Mouse (Mus musculus) limb, embryonic 15.5 days (tissue): ENCODE data around the gene Gpatch2l. TPM values are rescaled to one million over a fixed set of nuclear protein-coding genes. Genes with fewer than 3 reads are reported as not detected.
A peak's percentile ranks its signal among the peaks of the same experiment; 100 is the strongest.

Experiments used
- ATAC-seq: fragments of 200-750 bp; cut with Nextera tagmentation; 2 replicates; pipeline ENCODE4 v1.8.0; 2017; ENCODE audit warnings: low read depth, moderate TSS enrichment; ENCODE audit not compliant: insufficient number of reproducible peaks, low FRiP score, low TSS enrichment
- H3K27ac ChIP-seq: fragments of 300-500 bp; sonication (generic); 2 replicates; pipeline ENCODE4 v1.5.1; 2015; ENCODE audit warnings: moderate library complexity, mild to moderate bottlenecking, inconsistent platforms
- H3K27me3 ChIP-seq: fragments of 300-500 bp; sonication (generic); 2 replicates; pipeline ENCODE4 v1.6.1; 2015; ENCODE audit warnings: inconsistent platforms
- H3K36me3 ChIP-seq: fragments of 300-500 bp; sonication (generic); 2 replicates; pipeline ENCODE4 v1.6.1; 2015; ENCODE audit warnings: inconsistent platforms
- H3K4me1 ChIP-seq: fragments of 300-500 bp; sonication (generic); 2 replicates; pipeline ENCODE4 v1.6.1; 2015; ENCODE audit warnings: inconsistent platforms
- H3K4me2 ChIP-seq: fragments of 300-500 bp; sonication (generic); 2 replicates; pipeline ENCODE4 v1.6.1; 2015; ENCODE audit warnings: mild to moderate bottlenecking, inconsistent platforms
- H3K4me3 ChIP-seq: fragments of 300-500 bp; sonication (generic); 2 replicates; pipeline ENCODE4 v1.5.1; 2015; ENCODE audit warnings: mild to moderate bottlenecking, inconsistent platforms
- H3K9ac ChIP-seq: fragments of 300-500 bp; sonication (generic); 2 replicates; pipeline ENCODE4 v1.6.1; 2015; ENCODE audit warnings: inconsistent platforms
- H3K9me3 ChIP-seq: fragments of 300-500 bp; sonication (generic); 2 replicates; pipeline ENCODE4 v1.6.1; 2016; ENCODE audit warnings: inconsistent platforms
- WGBS: fragments of 180-500 bp; shearing (Covaris S2); methylation state at CpG from one replicate; pipeline ENCODE4 v1.1.7; 2015; 5-methylcytosine and 5-hydroxymethylcytosine counted together
- polyA plus RNA-seq: library from polyadenylated mRNA; unstranded; fragments of >200 nt; fragmentation: Nextera tagmentation; extraction: Ambion mirVana; gene quantifications from 2 replicates; pipeline ENCODE4 v1.2.1, GENCODE M21; 2015

The Gpatch2l gene
- 17.2 and 18.1 TPM in 2 replicates for polyA plus RNA-seq

GRCm38 (mm10) chr12:86241604-86242536 is at the start of gene Gpatch2l:
Gpatch2l (plus strand) TSS chr12:86241858.
- Histone ChIP-seq H3K9ac (peak within 1 kb of the TSS; percentile 71), H3K4me2 (peak within 1 kb of the TSS; percentile 76), H3K9me3 (no peaks in the 10 kb centered on the region), H3K27me3 (no peaks in the 10 kb centered on the region), H3K4me1 (peaks cover 21% of the 10 kb centered on the region), H3K4me3 (peak within 1 kb of the TSS; percentile 76), H3K36me3 (peaks cover 22% of the 10 kb centered on the region), H3K27ac (peak within 1 kb of the TSS; percentile 78)
- WGBS, result 1% methylated on average over 58 of the region's 58 CpGs
- peak; percentile 98 for ATAC-seq

DNA sequence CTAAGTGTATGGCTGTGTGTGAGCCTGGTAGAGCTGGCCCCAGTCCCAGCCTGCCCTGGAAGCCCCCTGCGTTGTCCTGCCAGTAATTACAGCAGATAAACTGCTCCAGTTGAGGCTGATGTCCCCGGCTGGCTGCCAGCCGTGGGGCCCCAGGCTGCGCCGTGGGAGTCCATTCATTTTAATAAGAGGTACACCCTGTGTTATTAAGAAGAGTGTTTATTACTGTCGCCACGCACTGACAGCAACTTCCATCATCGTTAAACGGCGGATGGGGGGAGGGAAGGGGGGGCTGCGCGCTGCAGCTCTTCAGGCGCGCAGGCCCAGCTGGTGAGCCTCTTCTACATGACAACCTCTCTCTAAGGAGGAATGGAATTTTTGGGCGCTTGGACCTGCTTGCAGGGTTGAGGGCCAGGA is 49.6 kb upstream of the Gpatch2l start:
- 14% methylated on average over 15 of the region's 15 CpGs for WGBS
- ATAC-seq, result no peak

DNA sequence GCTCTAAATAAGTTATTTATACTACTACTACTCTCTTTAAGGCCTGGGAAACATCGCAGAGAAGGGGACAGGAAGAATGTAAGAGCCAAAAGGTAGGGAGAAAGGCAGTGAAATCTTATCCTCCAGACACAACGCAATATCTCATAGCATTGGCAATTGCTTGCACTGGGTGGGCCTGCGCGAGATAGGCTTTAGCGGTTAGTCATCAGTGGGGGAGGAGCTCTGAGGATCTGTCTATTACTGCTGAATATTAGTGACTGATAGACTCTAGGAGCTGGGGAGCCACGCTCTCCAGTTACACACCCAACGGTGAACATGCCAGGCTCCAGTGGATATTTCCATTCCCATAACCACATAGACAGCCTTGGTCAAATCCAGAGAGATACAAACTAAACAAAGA is 44.7 kb upstream of the Gpatch2l start:
- 89% methylated on average over 7 of the region's 7 CpGs for WGBS
- Histone ChIP-seq H3K27me3 (0 out of 2 replicates have a peak, but pooled peaks cover 3% of the 10 kb centered on the region), H3K36me3 (no peaks in the 10 kb centered on the region), H3K4me1 (peaks cover 6% of the 10 kb centered on the region), H3K4me3 (no peak overlapping the region), H3K27ac (no peak overlapping the region), H3K9me3 (no peaks in the 10 kb centered on the region), H3K4me2 (no peak overlapping the region), H3K9ac (no peak overlapping the region)
- ATAC-seq, result no peak

More for the DNA sequence above, 49.6 kb upstream of the Gpatch2l start:
- no peak overlapping the region for H3K4me2 ChIP-seq
- no peak overlapping the region for H3K9ac ChIP-seq
- H3K27me3 ChIP-seq, result peaks cover 9% of the 10 kb centered on the region; the same call in 1 of the 2 replicates
- H3K9me3 ChIP-seq, result no peaks in the 10 kb centered on the region
- no peak overlapping the region for H3K4me3 ChIP-seq
- no peaks in the 10 kb centered on the region for H3K36me3 ChIP-seq
- H3K27ac ChIP-seq, result no peak overlapping the region
- peaks cover 13% of the 10 kb centered on the region for H3K4me1 ChIP-seq

GRCm38 (mm10) chr12:86203443-86204057 is 38.1 kb upstream of the Gpatch2l start:
- Histone ChIP-seq H3K4me2 (no peak overlapping the region), H3K4me3 (no peak overlapping the region), H3K9ac (no peak overlapping the region), H3K27ac (no peak overlapping the region), H3K36me3 (no peaks in the 10 kb centered on the region), H3K27me3 (0 out of 2 replicates have a peak, but pooled peaks cover 4% of the 10 kb centered on the region), H3K9me3 (no peaks in the 10 kb centered on the region), H3K4me1 (no peaks in the 10 kb centered on the region)
- no peak for ATAC-seq
- WGBS, result 12% methylated on average over 8 of the region's 8 CpGs

DNA sequence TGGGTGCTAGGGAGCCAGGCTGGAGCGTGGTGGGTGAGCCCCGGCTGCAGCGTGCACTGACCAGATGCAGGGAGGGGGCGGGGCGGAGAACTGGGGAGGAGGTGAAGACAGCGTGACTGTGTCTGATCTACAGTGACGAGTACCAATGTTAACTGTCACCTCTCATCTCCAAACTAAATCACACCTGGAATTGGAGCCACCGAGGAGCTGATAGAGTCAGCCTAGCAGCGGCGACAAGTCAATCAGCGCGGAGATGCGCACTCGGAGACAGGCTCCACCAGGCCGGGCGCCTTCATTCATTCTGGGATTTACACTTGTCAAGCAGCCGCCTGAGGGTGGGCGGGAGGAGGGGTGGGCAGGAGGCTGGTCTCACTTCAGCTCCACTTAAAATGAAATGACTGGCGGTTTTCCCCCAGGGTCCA is 30.5 kb upstream of the Gpatch2l start:
- no peak for ATAC-seq
- Histone ChIP-seq H3K9ac (no peak overlapping the region), H3K27ac (no peak overlapping the region), H3K4me1 (no peaks in the 10 kb centered on the region), H3K9me3 (no peaks in the 10 kb centered on the region), H3K36me3 (no peaks in the 10 kb centered on the region), H3K27me3 (peaks cover 69% of the 10 kb centered on the region), H3K4me3 (no peak overlapping the region), H3K4me2 (no peak overlapping the region)
- WGBS, result 2% methylated on average over 19 of the region's 19 CpGs

DNA sequence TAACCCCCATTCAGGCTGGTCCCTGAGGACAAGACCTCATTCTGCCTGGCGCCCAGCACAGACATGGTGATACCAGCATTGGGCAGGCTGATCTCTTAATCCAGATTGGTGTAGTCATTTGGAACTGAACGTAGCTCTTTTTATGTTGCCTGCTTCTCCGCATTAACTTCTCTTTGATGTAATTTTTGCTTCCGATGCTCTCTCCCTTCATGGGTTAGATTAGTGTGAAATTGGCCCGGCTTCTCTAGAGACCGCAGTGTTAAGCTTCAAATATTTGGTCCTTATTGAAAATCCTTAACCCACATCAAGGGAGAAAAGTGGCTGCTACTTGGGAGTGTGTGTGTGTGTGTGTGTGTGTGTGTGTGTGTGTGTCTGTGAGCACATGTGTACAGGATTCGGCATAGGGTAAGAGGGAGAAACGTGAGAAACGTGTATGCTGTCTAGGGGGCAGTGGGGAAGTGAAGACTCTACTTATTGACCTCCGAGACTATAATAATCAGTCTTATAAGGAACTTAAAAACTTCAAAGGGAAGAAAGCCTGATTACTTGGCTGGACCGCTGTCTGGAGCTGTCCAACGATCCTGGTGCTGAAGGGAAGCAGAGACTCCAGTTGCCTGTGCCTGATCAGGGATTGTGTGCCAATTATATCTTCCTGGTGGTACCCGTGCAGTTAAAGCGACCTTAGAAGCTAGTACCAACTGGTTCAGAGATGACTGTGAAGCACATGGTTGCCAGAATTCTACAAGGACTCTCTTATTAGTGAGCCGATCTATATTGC is 28.8 kb upstream of the Gpatch2l start:
- Histone ChIP-seq H3K4me1 (no peaks in the 10 kb centered on the region; the same call in 1 of the 2 replicates), H3K9ac (no peak overlapping the region), H3K4me2 (no peak overlapping the region), H3K27ac (no peak overlapping the region), H3K9me3 (no peaks in the 10 kb centered on the region), H3K27me3 (peaks cover 73% of the 10 kb centered on the region), H3K36me3 (no peaks in the 10 kb centered on the region), H3K4me3 (no peak overlapping the region)
- no peak for ATAC-seq
- 34% methylated on average over 15 of the region's 15 CpGs for WGBS

GRCm38 (mm10) chr12:86214201-86214600 is 27.5 kb upstream of the Gpatch2l start:
- no peaks in the 10 kb centered on the region; the same call in 1 of the 2 replicates for H3K4me1 ChIP-seq
- H3K9me3 ChIP-seq, result no peaks in the 10 kb centered on the region
- no peak overlapping the region for H3K27ac ChIP-seq
- H3K36me3 ChIP-seq, result no peaks in the 10 kb centered on the region
- H3K4me3 ChIP-seq, result no peak overlapping the region
- H3K9ac ChIP-seq, result no peak overlapping the region
- WGBS, result 12% methylated on average over 24 of the region's 24 CpGs
- H3K4me2 ChIP-seq, result no peak overlapping the region
- peaks cover 69% of the 10 kb centered on the region for H3K27me3 ChIP-seq
- ATAC-seq, result no peak

DNA sequence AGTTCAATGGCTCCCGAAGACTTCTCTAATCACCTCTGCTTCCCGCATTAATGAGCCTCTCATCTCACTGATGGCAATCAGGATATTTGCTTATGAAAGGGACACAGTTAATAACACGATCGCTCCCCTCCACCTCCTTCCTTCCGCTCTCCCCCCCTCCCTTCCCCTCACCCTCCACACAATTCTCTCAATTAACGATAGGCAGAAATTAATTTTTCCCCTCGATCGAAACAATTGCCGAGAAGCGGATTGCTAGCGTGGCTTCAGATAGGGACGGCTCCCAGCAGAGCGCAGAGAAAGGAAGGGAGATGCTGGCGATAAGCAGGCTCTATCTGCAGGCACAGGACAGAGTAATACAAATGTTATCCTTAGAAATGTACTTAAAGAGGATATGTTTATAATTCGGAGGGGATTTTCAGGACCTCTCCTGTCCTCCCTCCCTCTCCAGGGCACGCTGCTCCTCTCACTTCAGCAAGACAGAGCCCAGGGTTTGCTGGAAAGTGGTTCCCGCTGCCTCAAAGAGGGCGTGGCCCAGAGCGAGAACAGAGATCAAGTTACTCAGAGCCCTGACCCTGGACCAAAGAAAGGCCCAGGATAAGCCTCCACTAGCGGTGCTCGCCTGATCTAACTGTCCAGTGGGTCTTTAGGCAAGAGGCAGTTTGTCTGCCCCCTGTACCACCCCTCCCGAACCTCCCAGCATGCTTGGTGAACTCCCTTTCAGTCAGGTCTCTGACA is 24.8 kb upstream of the Gpatch2l start:
- Histone ChIP-seq H3K4me1 (peaks cover 6% of the 10 kb centered on the region), H3K36me3 (no peaks in the 10 kb centered on the region), H3K4me3 (no peak overlapping the region), H3K27ac (no peak overlapping the region), H3K4me2 (no peak overlapping the region), H3K9me3 (no peaks in the 10 kb centered on the region), H3K9ac (no peak overlapping the region), H3K27me3 (peaks cover 67% of the 10 kb centered on the region)
- under 1% methylated on average over 22 of the region's 22 CpGs for WGBS
- no peak for ATAC-seq

DNA sequence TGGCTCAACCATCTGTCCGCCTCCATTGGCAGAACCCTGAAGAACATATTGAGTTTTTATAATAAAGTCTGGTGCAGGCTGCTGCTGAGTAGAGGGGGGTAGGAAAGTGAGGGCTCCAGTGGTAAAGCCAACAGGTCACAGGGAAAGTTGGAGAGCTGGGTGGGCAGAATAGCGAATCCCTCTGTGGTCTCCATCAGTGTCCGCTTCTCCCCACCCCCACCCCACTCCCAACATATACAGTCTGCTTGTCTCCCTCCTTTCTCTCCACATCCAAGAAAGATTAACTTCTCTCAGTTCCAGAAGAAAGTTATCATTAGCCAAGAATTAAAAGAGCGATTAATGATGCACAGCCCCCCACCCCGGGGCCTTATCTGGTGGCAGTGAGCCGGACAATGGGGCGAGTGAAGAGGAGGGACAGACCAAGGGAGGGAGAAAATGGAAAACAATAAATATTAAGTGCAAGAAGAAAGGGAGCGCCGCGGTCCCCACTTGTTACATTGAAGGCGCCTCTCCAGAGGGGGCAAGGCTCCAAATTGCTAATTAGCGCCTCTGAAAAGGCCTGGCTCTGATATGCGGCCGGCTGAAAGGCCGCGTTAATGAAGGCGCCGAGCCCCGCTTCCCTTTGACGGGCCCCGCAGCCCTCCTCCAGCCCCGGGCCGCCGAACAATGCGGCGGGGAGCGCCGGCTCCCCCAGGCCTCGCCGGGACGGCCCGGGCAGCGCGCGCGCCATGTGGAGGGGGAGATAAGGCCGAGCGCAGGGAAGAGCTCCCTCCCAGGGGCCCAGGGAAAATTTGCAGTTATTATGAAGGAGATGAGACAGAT is 21.2 kb upstream of the Gpatch2l start:
- no peak for ATAC-seq
- H3K27me3 ChIP-seq, result peaks cover 39% of the 10 kb centered on the region
- H3K4me1 ChIP-seq, result peaks cover 6% of the 10 kb centered on the region
- H3K9ac ChIP-seq, result no peak overlapping the region
- H3K9me3 ChIP-seq, result no peaks in the 10 kb centered on the region
- no peak overlapping the region for H3K27ac ChIP-seq
- peak overlapping the region; percentile 64 for H3K4me2 ChIP-seq
- H3K4me3 ChIP-seq, result peak overlapping the region; percentile 36
- whole genome bisulfite sequencing, result 6% methylated on average over 37 of the region's 38 CpGs
- H3K36me3 ChIP-seq, result no peaks in the 10 kb centered on the region

GRCm38 (mm10) chr12:86221074-86221703 is 20.5 kb upstream of the Gpatch2l start:
- H3K9ac ChIP-seq, result no peak overlapping the region
- peak overlapping the region; percentile 64 for H3K4me2 ChIP-seq
- WGBS, result 42% methylated on average over 16 of the region's 16 CpGs
- H3K4me1 ChIP-seq, result peaks cover 6% of the 10 kb centered on the region
- H3K36me3 ChIP-seq, result no peaks in the 10 kb centered on the region
- ATAC-seq, result no peak
- peak overlapping the region; percentile 36 for H3K4me3 ChIP-seq
- H3K27me3 ChIP-seq, result peaks cover 32% of the 10 kb centered on the region
- no peak overlapping the region for H3K27ac ChIP-seq
- no peaks in the 10 kb centered on the region for H3K9me3 ChIP-seq
